Mouse (Mus musculus): ENCODE measurements at regions not wholly inside any gene's neighbourhood (a gene's known extent, or its start where the extent isn't known, plus 50 kb on each side); places are given as distances from the start of the nearest gene placed in this dataset.

GRCm38 (mm10) chr13:39766897-39767296 is 594.4 kb downstream of the Ofcc1 start:
- Histone ChIP-seq H3K9ac (no peak overlapping the region), H3K36me3 (no peaks in the 10 kb centered on the region), H3K4me2 (replicated peaks) (no peak overlapping the region), H3K4me3 (no peak overlapping the region), H3K27ac (no peak overlapping the region), H3K27me3 (replicated peaks) (no peaks in the 10 kb centered on the region), H3K4me1 (no peaks in the 10 kb centered on the region), H3K9me3 (no peaks in the 10 kb centered on the region)
- 92% methylated on average over 1 of the region's 1 CpGs for WGBS
- ATAC-seq (ENCODE audit: low FRiP score, low read depth), result no peak
